Mouse (Mus musculus) hindbrain, embryonic 12.5 days (tissue): ENCODE results near the gene Gramd1b. TPM values are rescaled to one million over a fixed set of nuclear protein-coding genes. Genes with fewer than 3 reads are reported as not detected.

Experiments used
- ATAC-seq: fragments of 200-750 bp; cut with Nextera tagmentation; 2 replicates; pipeline ENCODE4 v1.8.0; 2017; ENCODE audit warnings: moderate TSS enrichment; ENCODE audit not compliant: low FRiP score
- H3K27ac ChIP-seq: fragments of 300-500 bp; sonication (generic); 2 replicates; pipeline ENCODE4 v1.5.1; 2016; ENCODE audit warnings: mild to moderate bottlenecking
- H3K27me3 ChIP-seq: fragments of 300-500 bp; sonication (generic); 2 replicates; pipeline ENCODE4 v1.6.1; 2016; ENCODE audit warnings: mild to moderate bottlenecking
- H3K36me3 ChIP-seq: fragments of 300-500 bp; sonication (generic); 2 replicates; pipeline ENCODE4 v1.6.1; 2016; ENCODE audit warnings: mild to moderate bottlenecking
- H3K4me1 ChIP-seq: fragments of 300-500 bp; sonication (generic); 2 replicates; pipeline ENCODE4 v1.6.1; 2016
- H3K4me2 ChIP-seq: fragments of 300-500 bp; sonication (generic); replicated peaks from 2 replicates; pipeline ENCODE4 v1.6.1; 2016; ENCODE audit warnings: mild to moderate bottlenecking
- H3K4me3 ChIP-seq: fragments of 300-500 bp; sonication (generic); 2 replicates; pipeline ENCODE4 v1.5.1; 2016; ENCODE audit warnings: mild to moderate bottlenecking
- H3K9ac ChIP-seq: fragments of 300-500 bp; sonication (generic); 2 replicates; pipeline ENCODE4 v1.6.1; 2016; ENCODE audit warnings: mild to moderate bottlenecking, moderate library complexity
- H3K9me3 ChIP-seq: fragments of 300-500 bp; sonication (generic); replicated peaks from 2 replicates; pipeline ENCODE4 v1.6.1; 2016; ENCODE audit warnings: mild to moderate bottlenecking
- WGBS: fragments of 180-500 bp; shearing (Covaris S2); methylation state at CpG from one replicate; pipeline ENCODE4 v1.1.7; 2016; 5-methylcytosine and 5-hydroxymethylcytosine counted together
- polyA plus RNA-seq: library from polyadenylated mRNA; unstranded; fragments of >200 nt; fragmentation: Nextera tagmentation; extraction: Ambion mirVana; gene quantifications from 2 replicates; pipeline ENCODE4 v1.2.1, GENCODE M21; 2016

The Gramd1b gene
- polyA plus RNA-seq, 1 experiment from 2014 or later = 4.9 TPM

GRCm38 (mm10) chr9:40356768-40357446, 174.3 kb downstream of the Gramd1b start:
- H3K9ac ChIP-seq = no peak overlapping the region
- H3K9me3 ChIP-seq = no peaks in the 10 kb centered on the region

GRCm38 (mm10) chr9:40356368-40356767, 174.8 kb downstream of the Gramd1b start:
- Histone ChIP-seq H3K27me3 (no peaks in the 10 kb centered on the region), H3K9me3 (no peaks in the 10 kb centered on the region), H3K4me2 (no peak overlapping the region), H3K9ac (no peak overlapping the region), H3K4me1 (peaks cover 14% of the 10 kb centered on the region), H3K4me3 (no peak overlapping the region), H3K27ac (no peak overlapping the region), H3K36me3 (no peaks in the 10 kb centered on the region)
- WGBS = 86% methylated on average over 5 of the region's 5 CpGs
- no peak for ATAC-seq

More at GRCm38 (mm10) chr9:40356768-40357446, 174.3 kb downstream of the Gramd1b start:
- no peak for ATAC-seq
- 92% methylated on average over 4 of the region's 4 CpGs for WGBS
- H3K4me2 ChIP-seq = no peak overlapping the region
- H3K27ac ChIP-seq = no peak overlapping the region
- no peaks in the 10 kb centered on the region for H3K27me3 ChIP-seq
- H3K36me3 ChIP-seq = no peaks in the 10 kb centered on the region
- H3K4me1 ChIP-seq = peaks cover 14% of the 10 kb centered on the region
- H3K4me3 ChIP-seq = no peak overlapping the region

GRCm38 (mm10) chr9:40355406-40355805, 175.8 kb downstream of the Gramd1b start:
- H3K27ac ChIP-seq = no peak overlapping the region

GRCm38 (mm10) chr9:40353596-40353995, 177.6 kb downstream of the Gramd1b start:
- Histone ChIP-seq H3K27me3 (no peaks in the 10 kb centered on the region), H3K4me2 (no peak overlapping the region), H3K4me1 (peaks cover 13% of the 10 kb centered on the region), H3K27ac (no peak overlapping the region), H3K9me3 (no peaks in the 10 kb centered on the region), H3K9ac (no peak overlapping the region), H3K36me3 (no peaks in the 10 kb centered on the region), H3K4me3 (no peak overlapping the region)
- ATAC-seq = no peak
- 87% methylated on average over 6 of the region's 6 CpGs for WGBS

More at GRCm38 (mm10) chr9:40355406-40355805, 175.8 kb downstream of the Gramd1b start:
- ATAC-seq = no peak
- Histone ChIP-seq H3K9me3 (no peaks in the 10 kb centered on the region), H3K4me3 (no peak overlapping the region), H3K4me2 (no peak overlapping the region), H3K9ac (no peak overlapping the region), H3K27me3 (no peaks in the 10 kb centered on the region), H3K4me1 (peaks cover 14% of the 10 kb centered on the region), H3K36me3 (no peaks in the 10 kb centered on the region)
- WGBS = 95% methylated on average over 8 of the region's 8 CpGs

- H3K9me3 ChIP-seq = no peaks in the 10 kb centered on the region
- H3K4me2 ChIP-seq = no peak overlapping the region
- no peak for ATAC-seq
- peaks cover 19% of the 10 kb centered on the region for H3K4me1 ChIP-seq
- no peak overlapping the region for H3K27ac ChIP-seq
- no peak overlapping the region for H3K4me3 ChIP-seq
- H3K36me3 ChIP-seq = no peaks in the 10 kb centered on the region
- H3K27me3 ChIP-seq = no peaks in the 10 kb centered on the region
- no peak overlapping the region for H3K9ac ChIP-seq
- 21% methylated on average over 7 of the region's 7 CpGs for WGBS
Measured at GRCm38 (mm10) chr9:40350640-40351039, 180.5 kb downstream of the Gramd1b start.

GRCm38 (mm10) chr9:40350052-40350451, 181.1 kb downstream of the Gramd1b start:
- 35% methylated on average over 2 of the region's 2 CpGs for WGBS
- Histone ChIP-seq H3K9ac (no peak overlapping the region), H3K4me3 (no peak overlapping the region), H3K9me3 (no peaks in the 10 kb centered on the region), H3K27ac (no peak overlapping the region), H3K4me1 (peaks cover 24% of the 10 kb centered on the region), H3K27me3 (no peaks in the 10 kb centered on the region), H3K4me2 (no peak overlapping the region), H3K36me3 (no peaks in the 10 kb centered on the region)
- no peak for ATAC-seq

- no peak overlapping the region for H3K4me2 ChIP-seq
- 75% methylated on average over 4 of the region's 4 CpGs for WGBS
- H3K27ac ChIP-seq = no peak overlapping the region
- H3K9ac ChIP-seq = no peak overlapping the region
- no peaks in the 10 kb centered on the region for H3K9me3 ChIP-seq
- H3K36me3 ChIP-seq = no peaks in the 10 kb centered on the region
- H3K4me3 ChIP-seq = no peak overlapping the region
- ATAC-seq = no peak
- H3K27me3 ChIP-seq = no peaks in the 10 kb centered on the region
- H3K4me1 ChIP-seq = peaks cover 29% of the 10 kb centered on the region
Measured at GRCm38 (mm10) chr9:40349554-40349953, 181.6 kb downstream of the Gramd1b start.

GRCm38 (mm10) chr9:40348714-40349233, 182.4 kb downstream of the Gramd1b start:
- Histone ChIP-seq H3K27ac (no peak overlapping the region), H3K4me2 (no peak overlapping the region), H3K4me3 (no peak overlapping the region), H3K9ac (no peak overlapping the region), H3K36me3 (no peaks in the 10 kb centered on the region), H3K27me3 (no peaks in the 10 kb centered on the region), H3K4me1 (peaks cover 30% of the 10 kb centered on the region), H3K9me3 (no peaks in the 10 kb centered on the region)
- WGBS = 93% methylated on average over 8 of the region's 8 CpGs
- ATAC-seq = no peak

GRCm38 (mm10) chr9:40346232-40346984, 184.8 kb downstream of the Gramd1b start:
- Histone ChIP-seq H3K9ac (peak overlapping the region; percentile 54), H3K9me3 (no peaks in the 10 kb centered on the region), H3K4me1 (peaks cover 30% of the 10 kb centered on the region), H3K36me3 (no peaks in the 10 kb centered on the region), H3K27ac (peak overlapping the region; percentile 71), H3K27me3 (no peaks in the 10 kb centered on the region), H3K4me2 (peak overlapping the region; percentile 55), H3K4me3 (peak overlapping the region; percentile 30)
- WGBS = 13% methylated on average over 16 of the region's 16 CpGs
- peak; percentile 83 for ATAC-seq

- H3K27ac ChIP-seq = peak overlapping the region; percentile 71
- 34% methylated on average over 13 of the region's 13 CpGs for WGBS
Measured at GRCm38 (mm10) chr9:40345493-40346231, 185.5 kb downstream of the Gramd1b start.

GRCm38 (mm10) chr9:40344801-40345492, 186.2 kb downstream of the Gramd1b start:
- H3K36me3 ChIP-seq = no peaks in the 10 kb centered on the region
- H3K9me3 ChIP-seq = no peaks in the 10 kb centered on the region
- WGBS = 57% methylated on average over 10 of the region's 10 CpGs
- H3K4me3 ChIP-seq = peak overlapping the region; percentile 30; the same call in 1 of the 2 replicates
- H3K4me2 ChIP-seq = peak overlapping the region; percentile 55
- ATAC-seq = no peak
- peak overlapping the region; percentile 54; the same call in 1 of the 2 replicates for H3K9ac ChIP-seq
- 0 out of 2 replicates have a peak overlapping the region, but pooled peaks have one; percentile 71 for H3K27ac ChIP-seq
- peaks cover 29% of the 10 kb centered on the region for H3K4me1 ChIP-seq
- H3K27me3 ChIP-seq = no peaks in the 10 kb centered on the region

More at GRCm38 (mm10) chr9:40345493-40346231, 185.5 kb downstream of the Gramd1b start:
- Histone ChIP-seq H3K9me3 (no peaks in the 10 kb centered on the region), H3K4me2 (peak overlapping the region; percentile 55), H3K4me3 (peak overlapping the region; percentile 30), H3K27me3 (no peaks in the 10 kb centered on the region), H3K9ac (peak overlapping the region; percentile 54), H3K36me3 (no peaks in the 10 kb centered on the region), H3K4me1 (peaks cover 30% of the 10 kb centered on the region)
- peak; percentile 67 for ATAC-seq
